Mouse (Mus musculus) heart, postnatal 25 days (tissue): ENCODE data around the gene Nmbr. TPM values are rescaled to one million over a fixed set of nuclear protein-coding genes. Genes with fewer than 3 reads are reported as not detected.

Source experiments
- DNase-seq: peaks from one replicate; pipeline ENCODE4 v3.0.0; 2022; ENCODE audit warnings: low spot score
- intact Hi-C: fragments of 180-260 bp; cut with DNase I; formaldehyde crosslinking; loops from one replicate; pipeline ENCODE4 v1.15.1; 2025
- total RNA-seq, 2 experiments: library from RNA; stranded (reverse); gene quantifications; 2 replicates each; pipeline ENCODE4 v1.2.3; 2021

Nmbr gene
- not detected for total RNA-seq

DNA sequence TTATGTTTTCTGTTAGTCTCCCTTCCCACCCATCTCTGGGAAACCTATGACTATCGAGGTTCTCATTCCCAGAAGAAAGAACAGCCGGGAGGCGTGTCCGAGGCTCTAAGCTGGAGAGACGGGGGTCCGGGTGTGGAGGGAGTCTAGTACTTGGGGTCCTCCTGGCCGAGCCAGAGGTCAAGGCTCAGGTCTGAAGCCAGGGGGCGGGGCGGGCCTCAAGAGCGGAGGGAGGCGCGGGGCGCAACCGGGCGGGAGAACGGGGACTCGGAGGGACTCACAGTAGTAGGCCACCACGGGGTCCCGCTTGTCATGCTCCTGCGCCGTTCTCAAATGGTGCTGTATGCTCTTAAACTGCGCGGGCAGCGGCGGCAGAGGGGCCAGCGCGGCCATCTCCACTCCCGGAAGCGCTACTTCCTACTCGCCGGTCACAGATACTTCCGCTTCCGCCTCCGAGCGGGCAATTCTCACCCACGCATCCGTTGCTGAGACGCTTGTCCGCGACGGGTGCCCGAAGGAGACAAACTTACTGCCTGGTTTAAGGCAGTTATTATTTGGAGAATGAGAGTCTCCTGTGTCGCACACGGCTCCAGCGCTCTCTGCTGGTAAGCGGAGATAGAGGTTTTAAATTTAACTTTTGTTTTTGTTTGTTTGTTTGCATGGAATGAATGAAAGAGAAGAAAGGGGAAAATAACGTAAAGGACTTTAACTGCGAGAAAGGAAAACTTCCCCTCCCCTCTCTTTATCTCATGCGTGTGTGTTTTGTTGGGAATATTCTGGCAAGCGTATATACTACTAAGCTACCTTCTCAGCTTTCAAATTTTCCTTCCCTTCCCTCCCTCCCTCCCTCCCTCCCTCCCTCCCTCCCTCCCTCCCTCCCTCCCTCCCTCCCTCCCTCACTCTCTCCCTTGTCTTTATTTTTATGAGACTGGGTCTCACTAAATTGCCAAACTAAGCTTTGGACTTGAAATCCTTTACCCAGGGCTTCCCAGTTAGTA is at the start of gene Nmbr, which contains the start of gene Vta1:
Gene Nmbr (plus strand): TSS at position 520 of the 995 bp plus-strand sequence.
Gene Vta1 (minus strand): TSS at position 489 of the 995 bp plus-strand sequence.
- DNase-seq = peak; percentile 94
- intact Hi-C loops = loop anchor here (1.0 to 2.0 kb wide), 2 partner anchors 253 to 301 kb away; no protein-coding TSS in a partner anchor

DNA sequence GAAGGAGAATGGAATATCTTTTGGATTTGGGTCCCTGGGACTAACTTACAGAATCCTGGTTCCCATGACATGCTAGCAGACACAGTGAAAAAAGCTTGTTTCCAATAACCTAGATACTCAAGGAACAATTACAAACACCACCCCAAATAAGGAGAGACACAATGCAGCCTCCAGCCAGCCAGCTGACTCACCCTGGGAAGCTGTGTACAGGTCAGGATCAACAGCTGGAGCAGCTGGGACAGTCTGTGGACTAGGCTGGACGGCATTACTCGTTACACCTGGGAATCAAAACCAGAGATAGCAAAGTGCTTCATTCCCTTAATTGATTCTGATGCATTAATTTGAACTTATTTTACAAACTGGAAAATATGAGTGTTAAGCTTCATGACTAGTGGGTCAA is 44.5 kb upstream of the Nmbr start:
- peak; percentile 3 for DNase-seq
- intact Hi-C loops = no loop called here

DNA sequence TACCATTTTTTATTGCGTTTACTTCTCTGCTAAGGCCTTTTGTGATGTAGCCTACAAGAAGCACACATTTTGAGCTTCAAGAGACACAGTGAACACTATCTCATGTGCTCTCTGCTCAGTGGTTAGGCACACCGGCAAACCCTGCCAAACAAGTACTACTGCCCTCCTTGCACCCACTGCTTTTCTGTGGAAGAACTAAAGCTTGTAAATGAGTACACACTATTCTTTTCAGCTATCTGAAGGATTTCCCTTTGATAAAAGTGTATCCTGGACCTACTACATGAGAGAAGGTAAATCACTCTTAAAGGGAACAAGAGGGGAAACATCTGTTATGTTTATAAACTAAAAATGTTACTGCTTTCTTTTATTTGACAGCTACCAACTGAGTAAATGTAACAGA is 39.2 kb upstream of the Nmbr start:
- no peak for DNase-seq
- intact Hi-C loops = no loop called here

DNA sequence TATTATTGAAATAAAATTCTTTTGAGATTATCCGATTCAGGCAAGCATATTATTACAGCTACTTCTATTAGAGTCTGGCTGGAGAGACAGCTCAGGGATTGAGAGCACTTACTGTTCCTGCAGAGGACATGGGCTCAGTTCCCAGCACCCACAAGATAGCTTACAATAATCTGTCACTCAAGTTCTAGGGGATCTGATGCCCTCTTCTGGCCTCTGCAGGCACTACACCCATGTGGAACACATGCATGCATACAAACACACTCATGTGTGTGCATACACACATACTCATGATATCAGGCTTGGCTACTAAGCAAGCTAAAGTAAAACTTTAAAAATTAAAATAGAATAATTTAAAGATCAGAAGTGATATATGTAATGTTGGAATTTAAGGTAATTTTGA is 19.7 kb upstream of the Nmbr start:
- intact Hi-C loops = no loop called here
- no peak for DNase-seq

DNA sequence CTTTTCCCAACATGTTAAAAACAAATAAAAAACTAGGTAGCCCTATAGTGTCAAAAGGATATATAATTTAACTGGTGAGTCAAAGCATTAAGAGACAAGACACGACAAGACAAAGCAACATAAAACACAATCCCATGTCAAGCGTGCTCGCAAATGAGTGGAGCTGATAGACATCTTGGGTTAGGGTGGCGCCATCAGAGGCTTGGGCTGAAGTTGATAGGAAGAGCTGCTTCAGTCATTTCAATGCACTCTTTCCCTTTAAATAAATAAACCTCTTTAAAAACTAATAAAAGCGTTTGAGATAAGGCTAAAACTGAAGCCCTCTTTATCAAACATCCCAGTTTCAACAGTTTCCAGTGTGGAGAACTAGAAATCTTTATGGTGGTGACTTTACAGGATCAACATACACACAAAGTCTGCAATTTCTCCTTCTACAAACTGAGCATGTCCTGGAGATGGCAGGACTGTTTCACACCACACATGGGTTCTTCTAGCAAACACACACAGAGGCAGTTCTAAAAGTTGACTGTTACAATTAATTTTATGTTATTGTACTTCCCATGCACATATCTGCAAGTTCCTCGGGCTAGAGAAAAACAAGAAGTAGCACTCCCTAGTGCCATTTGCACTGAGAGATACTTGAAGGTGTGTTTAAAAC is 16.5 kb upstream of the Nmbr start:
- intact Hi-C loops = no loop called here

DNA sequence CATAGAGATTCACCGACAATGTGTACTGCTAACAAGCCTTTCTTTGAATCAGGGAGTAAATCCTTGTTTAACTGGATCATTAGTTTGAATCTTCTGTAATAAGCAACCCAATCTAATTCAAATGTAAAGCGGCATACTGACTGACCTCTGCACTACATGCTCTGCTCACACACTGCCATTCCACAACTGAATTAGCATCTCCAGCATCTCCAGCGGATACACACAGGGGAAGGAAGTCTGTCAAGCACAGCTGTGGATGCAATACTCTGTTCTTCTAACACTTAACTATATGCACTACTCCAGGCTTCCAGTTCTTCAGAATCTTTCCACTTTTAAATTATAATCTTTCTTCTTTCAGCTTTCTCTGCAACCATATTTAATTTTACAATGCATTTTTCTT is 15.0 kb upstream of the Nmbr start:
- intact Hi-C loops = no loop called here
- no peak for DNase-seq

More for the DNA sequence above, 16.5 kb upstream of the Nmbr start:
- DNase-seq = no peak

DNA sequence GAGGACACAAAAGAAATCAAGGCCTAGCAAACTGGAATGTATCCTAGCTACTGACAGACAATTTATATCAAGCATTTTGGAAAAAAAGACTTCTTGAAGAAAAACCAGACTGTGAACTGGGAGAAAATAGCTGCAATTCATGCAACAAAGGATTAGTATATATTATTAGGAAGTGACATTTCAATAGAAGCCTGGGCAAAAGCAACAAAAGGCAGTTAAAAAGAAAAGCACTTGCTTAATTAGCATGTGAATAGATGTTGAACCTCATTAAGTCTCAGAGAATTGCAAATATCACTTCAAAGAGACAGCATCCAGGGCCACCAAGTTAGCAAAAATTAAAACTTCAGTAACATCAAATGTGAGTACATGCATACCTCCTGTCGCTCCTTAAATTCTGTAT is 2.2 kb upstream of the Nmbr start:
- DNase-seq = no peak
- intact Hi-C loops = no loop called here

DNA sequence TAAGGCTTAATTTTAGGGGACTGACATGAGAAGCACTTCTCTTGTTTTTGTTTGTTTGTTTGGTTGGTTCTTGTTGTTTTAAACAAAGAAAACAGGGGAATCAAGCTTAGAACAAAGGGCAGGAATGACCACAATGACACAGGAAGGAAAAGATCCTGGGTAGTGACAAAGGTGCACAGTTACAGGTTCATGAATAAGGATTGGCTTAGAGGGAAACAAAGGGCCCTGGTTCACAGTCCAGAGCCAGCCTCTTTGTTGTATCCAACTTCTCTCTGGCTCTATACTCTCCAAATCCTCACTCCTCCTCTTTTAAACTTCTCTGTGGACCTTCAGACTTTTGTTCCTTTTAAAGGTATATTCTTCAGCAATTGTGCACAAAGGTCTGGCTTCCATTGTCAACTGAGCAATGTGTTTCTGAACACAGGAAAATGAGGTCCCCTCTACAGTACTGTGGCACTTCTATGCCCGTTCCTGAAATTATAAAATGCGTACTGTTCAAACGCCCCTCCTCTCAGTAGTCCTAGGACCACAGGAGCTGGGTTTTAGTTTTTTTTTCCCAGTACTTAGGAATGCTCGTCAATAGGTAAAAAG is 1.5 kb upstream of the Nmbr start:
- no peak for DNase-seq
- intact Hi-C loops = no loop called here

DNA sequence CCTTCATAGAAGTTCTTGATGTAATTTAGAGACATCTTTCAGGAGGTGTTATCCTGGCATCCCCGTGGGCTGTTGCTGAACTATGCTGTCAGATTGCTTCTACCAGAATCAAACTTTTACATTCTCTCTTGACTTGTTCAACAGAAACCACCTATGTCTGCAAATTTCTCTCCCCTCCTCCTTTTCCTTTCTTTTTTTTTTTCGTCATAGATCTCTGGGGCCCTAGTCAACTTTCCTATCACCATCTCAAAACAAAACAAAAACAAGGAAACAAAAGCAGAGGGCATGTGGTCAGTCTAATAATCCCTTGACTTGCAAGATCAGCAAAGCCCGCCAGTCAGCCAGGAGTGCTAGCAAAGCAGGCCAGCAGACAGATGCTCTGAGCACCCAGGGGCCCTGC is 12.7 kb downstream of the Nmbr start, which contains the start of gene Gje1:
Gene Gje1 (minus strand): TSS at position 101 of the 400 bp plus-strand sequence.
- no peak for DNase-seq
- intact Hi-C loops = no loop called here

DNA sequence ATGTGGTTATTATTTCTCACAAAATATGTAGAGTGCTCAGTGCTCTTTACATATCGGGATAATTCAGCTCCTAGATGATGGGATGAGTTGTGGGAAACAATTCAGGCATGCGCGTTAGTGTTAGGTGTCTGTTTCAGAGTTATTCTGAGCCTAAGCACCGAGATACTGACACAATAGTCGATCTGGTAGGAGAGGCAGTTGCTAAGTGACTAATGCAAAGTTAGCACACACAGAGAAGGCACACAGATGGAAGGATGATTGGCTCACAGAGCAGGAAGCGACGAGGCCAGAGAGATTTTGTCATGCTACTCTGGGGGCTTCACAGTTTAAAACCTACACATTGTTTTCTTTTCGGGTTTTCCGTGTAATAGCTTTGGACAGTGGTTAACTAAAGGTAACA is 20.3 kb downstream of the Nmbr start:
- DNase-seq = no peak
- intact Hi-C loops = no loop called here

DNA sequence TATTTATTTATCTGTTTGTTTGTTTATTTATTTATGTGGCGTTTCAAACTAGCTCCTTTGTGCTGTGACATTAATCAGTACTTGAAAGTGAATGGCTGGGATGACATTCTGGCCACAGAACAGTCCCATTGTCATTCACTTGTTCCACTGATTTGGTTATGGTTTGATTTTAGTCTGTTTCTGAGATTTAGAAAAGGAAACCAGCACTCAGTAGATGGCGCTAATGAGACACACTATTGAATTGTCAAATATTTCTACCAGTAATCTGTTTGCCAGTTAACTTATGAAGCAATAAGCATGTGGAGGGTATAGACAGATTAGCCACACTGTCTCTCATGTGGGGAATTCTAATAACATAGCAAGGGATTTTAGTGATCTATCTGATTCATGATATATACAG is 28.9 kb downstream of the Nmbr start:
- intact Hi-C loops = no loop called here
- DNase-seq = no peak

DNA sequence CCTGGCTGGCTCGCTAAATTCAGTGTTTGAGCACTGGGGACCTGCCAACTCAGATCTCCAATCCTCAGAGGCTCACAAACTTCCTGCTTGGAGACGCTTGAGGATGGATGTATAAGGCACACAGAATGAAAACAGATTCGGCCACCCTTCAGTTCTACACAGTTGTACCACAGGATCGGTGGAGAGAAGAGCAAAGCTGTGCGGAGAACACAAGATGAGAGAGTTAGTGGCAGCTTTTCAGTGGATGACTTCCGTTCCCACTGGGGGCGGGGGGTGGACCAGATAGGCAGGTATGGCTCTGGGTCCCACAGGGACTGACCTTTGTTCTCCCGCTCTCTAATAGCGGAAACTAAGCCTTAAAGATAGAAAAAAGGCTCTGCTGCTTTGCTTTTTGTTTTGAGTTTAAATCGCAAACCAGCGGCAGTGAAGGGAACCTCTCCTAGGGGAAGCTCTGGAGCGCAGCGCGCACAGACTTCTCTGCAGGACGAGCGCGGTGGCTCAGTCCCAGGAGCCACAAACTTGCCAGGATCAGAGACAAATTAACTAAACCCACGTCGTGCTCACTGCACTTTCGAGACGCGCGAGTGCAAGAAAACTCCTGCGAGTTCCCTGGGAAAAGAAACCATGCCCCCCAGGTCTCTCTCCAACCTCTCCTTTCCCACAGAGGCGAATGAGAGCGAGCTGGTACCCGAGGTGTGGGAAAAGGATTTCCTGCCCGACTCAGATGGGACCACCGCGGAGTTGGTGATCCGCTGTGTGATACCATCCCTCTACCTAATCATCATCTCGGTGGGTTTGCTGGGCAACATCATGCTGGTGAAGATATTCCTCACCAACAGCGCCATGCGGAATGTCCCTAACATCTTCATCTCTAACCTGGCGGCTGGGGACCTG is 54.5 kb downstream of the Nmbr start:
- DNase-seq = no peak
- intact Hi-C loops = no loop called here

DNA sequence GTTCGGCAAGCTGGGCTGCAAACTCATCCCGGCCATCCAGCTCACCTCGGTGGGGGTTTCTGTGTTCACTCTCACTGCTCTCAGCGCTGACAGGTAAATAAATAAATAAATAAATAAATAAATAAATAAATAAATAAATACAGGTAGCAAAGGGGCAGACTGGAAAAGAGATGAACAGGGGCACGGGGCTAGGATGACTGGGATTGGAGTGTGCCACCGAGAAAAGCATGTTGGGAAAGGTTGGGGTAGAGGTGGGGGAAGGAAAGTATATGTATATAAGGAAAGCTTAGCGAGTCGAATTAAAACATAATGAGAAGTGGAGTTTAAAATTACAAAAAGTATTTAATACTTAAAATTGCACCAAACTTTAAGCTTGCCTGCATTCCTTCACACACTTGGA is 55.2 kb downstream of the Nmbr start:
- no peak for DNase-seq
- intact Hi-C loops = no loop called here

DNA sequence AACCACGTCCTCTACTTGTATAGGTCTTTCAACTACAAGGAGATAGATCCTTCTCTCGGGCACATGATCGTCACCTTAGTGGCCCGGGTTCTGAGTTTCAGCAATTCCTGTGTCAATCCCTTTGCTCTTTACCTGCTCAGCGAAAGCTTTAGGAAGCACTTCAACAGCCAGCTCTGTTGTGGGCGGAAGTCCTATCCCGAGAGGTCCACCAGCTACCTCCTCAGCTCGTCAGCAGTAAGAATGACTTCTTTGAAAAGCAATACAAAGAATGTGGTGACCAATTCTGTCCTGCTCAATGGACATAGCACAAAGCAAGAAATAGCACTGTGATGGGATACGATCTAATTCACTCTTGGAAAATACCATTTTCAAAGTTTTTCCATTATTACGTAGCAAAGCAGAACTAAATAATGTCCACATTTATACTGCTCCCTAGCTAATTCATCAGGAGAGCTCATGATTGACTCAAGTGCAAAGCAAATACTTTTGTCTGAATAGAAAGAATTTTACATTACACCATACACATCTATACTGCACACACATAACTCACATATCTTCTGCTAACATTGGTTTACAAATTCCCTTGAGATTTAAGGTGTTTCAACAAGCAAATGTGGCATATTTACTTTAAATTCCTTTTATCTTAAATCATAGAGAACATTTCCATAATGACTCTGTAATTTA is 65.0 kb downstream of the Nmbr start:
- intact Hi-C loops = no loop called here
- DNase-seq = no peak

DNA sequence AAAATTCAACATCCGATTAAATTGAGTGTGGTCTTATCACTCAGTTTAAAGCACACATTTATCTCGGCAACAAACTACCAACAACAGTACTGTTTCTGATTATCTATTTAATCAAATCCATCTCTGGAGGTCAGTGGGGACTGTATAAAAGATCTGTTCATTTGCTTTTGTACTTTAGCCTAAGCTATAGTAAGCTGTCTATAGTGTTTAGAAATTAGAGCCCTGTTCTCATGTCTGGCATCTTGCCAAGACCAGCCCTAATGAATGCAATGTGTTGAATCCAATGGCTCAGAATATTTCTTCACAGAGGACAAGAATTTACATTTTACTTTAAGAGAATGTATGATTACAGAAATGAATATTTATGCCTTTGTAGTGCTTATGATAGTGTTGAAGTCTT is 69.1 kb downstream of the Nmbr start:
- intact Hi-C loops = no loop called here
- DNase-seq = no peak

DNA sequence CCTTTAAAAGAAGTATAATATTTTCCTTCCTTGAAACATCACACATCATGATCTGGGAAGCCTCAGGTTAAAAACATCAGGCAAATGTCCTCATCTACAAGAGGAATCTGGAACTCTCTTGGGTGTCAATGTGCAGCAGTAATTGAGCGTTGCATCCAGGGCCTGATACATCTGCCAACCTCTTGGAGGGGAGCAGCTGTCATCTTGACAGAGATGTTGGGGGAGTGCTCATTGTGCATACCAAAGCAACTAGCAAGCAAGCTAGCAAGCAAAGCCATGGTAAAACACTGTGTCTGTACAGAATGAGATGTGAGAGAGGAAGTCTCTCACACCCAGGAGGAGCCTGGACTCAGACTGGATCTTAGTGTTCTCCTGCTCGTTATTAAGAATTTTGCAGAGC is 84.6 kb downstream of the Nmbr start:
- no peak for DNase-seq
- intact Hi-C loops = no loop called here

DNA sequence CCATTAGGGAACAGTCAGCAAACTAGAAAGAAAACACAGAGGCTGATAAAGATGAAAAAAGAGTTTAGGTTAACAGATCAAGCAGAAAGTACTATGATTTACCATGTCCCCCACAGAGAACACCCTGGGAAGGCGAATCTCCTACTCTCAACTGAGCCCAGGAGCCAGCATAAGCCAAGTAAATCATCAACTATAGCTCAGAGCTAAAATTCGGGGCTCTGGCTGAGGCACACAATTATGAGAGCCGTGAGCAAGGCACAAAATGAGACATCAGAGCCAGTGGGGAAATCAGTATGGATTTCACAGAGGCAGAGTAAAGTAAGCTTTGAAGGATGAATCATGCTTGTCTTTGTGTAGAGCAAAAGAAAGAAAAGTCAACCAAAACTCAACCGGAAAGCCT is 111.6 kb downstream of the Nmbr start:
- no peak for DNase-seq
- intact Hi-C loops = no loop called here
